Mouse (Mus musculus) ES-Bruce4 (cell line): ENCODE data around the gene Gm8297.
"Not testable (repeated sequence)": the region's sequence is repeated elsewhere in the genome, so short reads cannot be mapped to it uniquely, and the experiment has no call there.

ENCODE experiments used
- CTCF ChIP-seq: IDR thresholded peaks from one replicate; pipeline ENCODE4 v1.8.1; 2011; ENCODE audit warnings: low read depth, low read length
- EP300 ChIP-seq: IDR thresholded peaks from 2 replicates; pipeline ENCODE4 v1.6.1; 2011; ENCODE audit warnings: low read depth, low read length; ENCODE audit not compliant: insufficient read depth
- POLR2A ChIP-seq: IDR thresholded peaks from one replicate; pipeline ENCODE4 v1.8.1; 2011; ENCODE audit warnings: low read length; ENCODE audit not compliant: insufficient read depth

DNA sequence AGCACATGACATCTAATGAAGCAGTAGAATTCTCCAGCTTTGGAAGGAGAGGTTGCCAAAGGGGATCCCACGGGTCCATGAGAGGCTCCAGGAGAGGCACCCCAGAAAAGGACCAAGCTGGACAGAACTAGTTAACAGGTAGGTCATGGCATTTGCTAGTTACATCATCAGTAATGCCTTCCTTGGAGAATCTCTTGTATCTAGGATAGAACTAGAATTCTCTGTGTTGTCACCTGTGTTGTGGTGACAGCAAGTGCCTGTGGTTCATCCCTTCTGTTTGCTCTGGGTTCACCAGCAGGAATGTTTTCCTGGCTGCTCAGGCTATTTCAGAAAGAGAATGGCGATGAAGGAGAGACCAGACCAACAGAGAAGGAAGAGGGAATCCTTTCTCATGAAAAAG lies 31.9 kb downstream of the Gm8297 start, which contains the start of gene Gm3298:
- not testable (repeated sequence) for TF ChIP-seq POLR2A, CTCF, EP300
